Mouse (Mus musculus) limb, embryonic 12.5 days (tissue): ENCODE results near the gene Vmn1r173. TPM values are rescaled to one million over a fixed set of nuclear protein-coding genes. Genes with fewer than 3 reads are reported as not detected.
"Not testable (repeated sequence)": the region's sequence is repeated elsewhere in the genome, so short reads cannot be mapped to it uniquely, and the experiment has no call there.

Experiments
- ATAC-seq: fragments of 200-750 bp; cut with Nextera tagmentation; 2 replicates; pipeline ENCODE4 v1.8.0; 2017; ENCODE audit warnings: low read depth, moderate TSS enrichment; ENCODE audit not compliant: insufficient number of reproducible peaks, insufficient read depth, low FRiP score, low TSS enrichment
- H3K27ac ChIP-seq: fragments of 300-500 bp; sonication (generic); 2 replicates; pipeline ENCODE4 v1.5.1; 2016; ENCODE audit warnings: mild to moderate bottlenecking, moderate library complexity
- H3K27me3 ChIP-seq: fragments of 300-500 bp; sonication (generic); 2 replicates; pipeline ENCODE4 v1.6.1; 2016; ENCODE audit warnings: mild to moderate bottlenecking, moderate library complexity
- H3K36me3 ChIP-seq: fragments of 300-500 bp; sonication (generic); 2 replicates; pipeline ENCODE4 v1.6.1; 2016; ENCODE audit warnings: mild to moderate bottlenecking, moderate library complexity
- H3K4me1 ChIP-seq: fragments of 300-500 bp; sonication (generic); replicated peaks from 2 replicates; pipeline ENCODE4 v1.6.1; 2016
- H3K4me2 ChIP-seq: fragments of 300-500 bp; sonication (generic); 2 replicates; pipeline ENCODE4 v1.6.1; 2016; ENCODE audit warnings: mild to moderate bottlenecking, moderate library complexity
- H3K4me3 ChIP-seq: fragments of 300-500 bp; sonication (generic); replicated peaks from 2 replicates; pipeline ENCODE4 v1.5.1; 2016; ENCODE audit warnings: mild to moderate bottlenecking
- H3K9ac ChIP-seq: fragments of 300-500 bp; sonication (generic); replicated peaks from 2 replicates; pipeline ENCODE4 v1.6.1; 2016; ENCODE audit warnings: mild to moderate bottlenecking, moderate library complexity
- H3K9me3 ChIP-seq: fragments of 300-500 bp; sonication (generic); 2 replicates; pipeline ENCODE4 v1.6.1; 2016; ENCODE audit warnings: mild to moderate bottlenecking, moderate library complexity
- WGBS: fragments of 180-500 bp; shearing (Covaris S2); methylation state at CpG from one replicate; pipeline ENCODE4 v1.1.7; 2016; 5-methylcytosine and 5-hydroxymethylcytosine counted together
- polyA plus RNA-seq: library from polyadenylated mRNA; unstranded; fragments of >200 nt; fragmentation: Nextera tagmentation; extraction: Ambion mirVana; gene quantifications from 2 replicates; pipeline ENCODE4 v1.2.1, GENCODE M21; 2016

Gene Vmn1r173
- polyA plus RNA-seq, result not detected in 2 replicates

GRCm38 (mm10) chr7:23700403-23700802, at the start of gene Vmn1r173:
Vmn1r173 (plus strand) TSS chr7:23700703.
- H3K9ac ChIP-seq, H3K4me1 ChIP-seq, ATAC-seq, H3K4me3 ChIP-seq, H3K27ac ChIP-seq, H3K9me3 ChIP-seq, H3K4me2 ChIP-seq, H3K36me3 ChIP-seq, H3K27me3 ChIP-seq: not testable (repeated sequence)
- 68% methylated on average over 1 of the region's 1 CpGs for WGBS

GRCm38 (mm10) chr7:23658016-23658415, 42.5 kb upstream of the Vmn1r173 start, which contains the start of gene Vmn1r172:
Vmn1r172 (plus strand) TSS chr7:23658316.
- no peak within 1 kb of the TSS for H3K4me2 ChIP-seq
- H3K9me3 ChIP-seq, result peaks cover 11% of the 10 kb centered on the region
- no peak within 1 kb of the TSS for H3K27ac ChIP-seq
- H3K27me3 ChIP-seq, result no peaks in the 10 kb centered on the region
- H3K9ac ChIP-seq, result no peak within 1 kb of the TSS
- no peaks in the 10 kb centered on the region for H3K36me3 ChIP-seq
- no peaks in the 10 kb centered on the region for H3K4me1 ChIP-seq
- H3K4me3 ChIP-seq, result no peak within 1 kb of the TSS
- WGBS, result 63% methylated on average over 2 of the region's 2 CpGs
- ATAC-seq, result no peak

- H3K4me1 ChIP-seq, H3K9me3 ChIP-seq, ATAC-seq, H3K9ac ChIP-seq, H3K36me3 ChIP-seq, H3K4me2 ChIP-seq, H3K27me3 ChIP-seq, H3K4me3 ChIP-seq, H3K27ac ChIP-seq: not testable (repeated sequence)
- WGBS, result 58% methylated on average over 1 of the region's 1 CpGs
These were observed 51.5 kb downstream of the Vmn1r173 start, which contains the start of gene Vmn1r174 for GRCm38 (mm10) chr7:23751970-23752369. Vmn1r174 (plus strand) TSS chr7:23752270.

Other genes with a start within 250 kb of the Vmn1r173 start
- gene Vmn1r167, start 193.5 kb upstream of the Vmn1r173 start, polyA plus RNA-seq, result not detected in 2 replicates
- not detected in 2 replicates for gene Vmn1r168, start 161.0 kb upstream of the Vmn1r173 start, polyA plus RNA-seq
- gene Vmn1r169, start 125.2 kb upstream of the Vmn1r173 start, polyA plus RNA-seq, result not detected in 2 replicates
- not detected in 2 replicates for gene Vmn1r170, start 94.5 kb upstream of the Vmn1r173 start, polyA plus RNA-seq
- not detected in 2 replicates for gene Vmn1r171, start 70.0 kb upstream of the Vmn1r173 start, polyA plus RNA-seq
- gene Vmn1r172, start 42.4 kb upstream of the Vmn1r173 start, polyA plus RNA-seq, result not detected in 2 replicates
- not detected in 2 replicates for gene Vmn1r174, start 51.6 kb downstream of the Vmn1r173 start, polyA plus RNA-seq
- gene Vmn1r175, start 109.9 kb downstream of the Vmn1r173 start, polyA plus RNA-seq, result not detected in 2 replicates
- gene Vmn1r176, start 136.7 kb downstream of the Vmn1r173 start, polyA plus RNA-seq, result not detected in 2 replicates
- gene Vmn1r177, start 165.7 kb downstream of the Vmn1r173 start, polyA plus RNA-seq, result not detected in 2 replicates
- not detected in 2 replicates for gene Vmn1r178, start 191.3 kb downstream of the Vmn1r173 start, polyA plus RNA-seq
- gene Vmn1r179, start 226.3 kb downstream of the Vmn1r173 start, polyA plus RNA-seq, result not detected in 2 replicates
- not detected in 2 replicates for gene Vmn1r180, start 249.9 kb downstream of the Vmn1r173 start, polyA plus RNA-seq